Mouse (Mus musculus): Measurements from ENCODE around the gene Mpp6. TPM values are rescaled to one million over a fixed set of nuclear protein-coding genes. Genes with fewer than 3 reads are reported as not detected.

Mpp6 gene
- polyA plus RNA-seq, 1 experiment from 2014 or later, result 49.4 TPM

- ATAC-seq, result no peak
- Histone ChIP-seq H3K27me3 (no peaks in the 10 kb centered on the region), H3K9ac (replicated peaks) (no peak overlapping the region), H3K36me3 (peaks cover 18% of the 10 kb centered on the region), H3K9me3 (no peaks in the 10 kb centered on the region), H3K4me2 (replicated peaks) (no peak overlapping the region), H3K27ac (no peak overlapping the region), H3K4me3 (replicated peaks) (no peak overlapping the region), H3K4me1 (replicated peaks) (no peaks in the 10 kb centered on the region)
- 72% methylated on average over 2 of the region's 2 CpGs for WGBS
These were observed 104.8 kb downstream of the Mpp6 start for GRCm38 (mm10) chr6:50214711-50215372.

- no peak for ATAC-seq
- WGBS, result 90% methylated on average over 2 of the region's 2 CpGs
- H3K36me3 ChIP-seq, result peaks cover 20% of the 10 kb centered on the region
- no peaks in the 10 kb centered on the region for H3K4me1 ChIP-seq (replicated peaks)
- no peak overlapping the region for H3K27ac ChIP-seq
- no peak overlapping the region for H3K9ac ChIP-seq (replicated peaks)
- H3K9me3 ChIP-seq, result no peaks in the 10 kb centered on the region
- H3K4me2 ChIP-seq (replicated peaks), result no peak overlapping the region
- H3K4me3 ChIP-seq (replicated peaks), result no peak overlapping the region
- no peaks in the 10 kb centered on the region for H3K27me3 ChIP-seq
These were observed 105.3 kb downstream of the Mpp6 start for GRCm38 (mm10) chr6:50215373-50215745.

DNA sequence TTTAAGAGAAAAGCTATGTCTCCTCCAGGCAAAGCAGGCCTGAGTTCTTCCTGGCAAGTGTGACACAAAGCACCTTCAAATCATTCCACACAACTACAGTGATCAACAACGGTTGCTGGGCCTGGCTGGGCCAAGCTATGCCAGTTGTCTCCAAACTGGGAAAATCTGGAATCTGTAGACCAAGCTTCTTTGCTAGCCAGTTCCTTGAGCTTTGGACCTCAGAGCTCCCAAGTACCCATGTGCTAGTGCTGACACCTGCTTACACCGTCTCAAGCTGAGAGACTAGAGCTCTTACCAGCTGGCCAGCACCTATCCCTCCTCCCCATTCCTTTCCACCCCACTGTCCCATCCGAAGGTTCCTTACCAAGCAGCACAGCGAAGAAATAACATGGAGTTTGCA is 105.9 kb downstream of the Mpp6 start:
- H3K4me2 ChIP-seq (replicated peaks), result no peak overlapping the region
- no peaks in the 10 kb centered on the region for H3K9me3 ChIP-seq
- H3K27ac ChIP-seq, result no peak overlapping the region
- H3K36me3 ChIP-seq, result peaks cover 20% of the 10 kb centered on the region
- WGBS, result 92% methylated on average over 4 of the region's 4 CpGs
- no peak overlapping the region for H3K4me3 ChIP-seq (replicated peaks)
- no peak for ATAC-seq
- H3K9ac ChIP-seq (replicated peaks), result no peak overlapping the region
- no peaks in the 10 kb centered on the region for H3K4me1 ChIP-seq (replicated peaks)
- H3K27me3 ChIP-seq, result no peaks in the 10 kb centered on the region

DNA sequence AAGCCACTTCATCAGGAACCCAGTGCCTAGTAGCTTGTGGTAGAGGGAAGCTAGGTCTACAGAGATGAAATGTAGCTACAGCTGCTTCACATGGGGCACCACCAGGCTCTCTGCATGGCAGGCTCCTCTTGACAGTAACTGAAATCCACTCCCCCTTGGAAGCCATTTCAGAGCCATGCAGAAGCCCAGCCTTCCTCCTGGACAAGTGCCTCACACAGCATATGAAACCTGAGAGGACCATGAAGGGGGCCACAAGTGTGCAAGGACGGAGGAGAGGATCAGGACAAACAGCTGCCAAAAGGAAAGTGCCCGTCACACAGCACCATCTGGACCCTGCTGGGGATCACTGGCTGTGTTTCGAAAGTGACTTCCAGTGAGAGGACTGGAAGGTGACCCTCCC is 108.6 kb downstream of the Mpp6 start:
- Histone ChIP-seq H3K27me3 (no peaks in the 10 kb centered on the region), H3K36me3 (peaks cover 21% of the 10 kb centered on the region), H3K4me2 (replicated peaks) (no peak overlapping the region), H3K9me3 (no peaks in the 10 kb centered on the region), H3K4me3 (replicated peaks) (no peak overlapping the region), H3K9ac (replicated peaks) (no peak overlapping the region), H3K27ac (no peak overlapping the region), H3K4me1 (replicated peaks) (no peaks in the 10 kb centered on the region)
- 79% methylated on average over 3 of the region's 3 CpGs for WGBS
- ATAC-seq, result no peak

GRCm38 (mm10) chr6:50219066-50219465 is 109.0 kb downstream of the Mpp6 start:
- Histone ChIP-seq H3K27ac (no peak overlapping the region), H3K9me3 (no peaks in the 10 kb centered on the region), H3K36me3 (peaks cover 25% of the 10 kb centered on the region), H3K4me1 (replicated peaks) (no peaks in the 10 kb centered on the region), H3K9ac (replicated peaks) (no peak overlapping the region), H3K4me3 (replicated peaks) (no peak overlapping the region), H3K27me3 (no peaks in the 10 kb centered on the region), H3K4me2 (replicated peaks) (no peak overlapping the region)
- ATAC-seq, result no peak
- WGBS, result 93% methylated on average over 6 of the region's 6 CpGs

GRCm38 (mm10) chr6:50220863-50221262 is 110.8 kb downstream of the Mpp6 start:
- Histone ChIP-seq H3K4me1 (replicated peaks) (no peaks in the 10 kb centered on the region), H3K9me3 (no peaks in the 10 kb centered on the region), H3K4me3 (replicated peaks) (no peak overlapping the region), H3K27me3 (no peaks in the 10 kb centered on the region), H3K9ac (replicated peaks) (no peak overlapping the region), H3K27ac (no peak overlapping the region), H3K4me2 (replicated peaks) (no peak overlapping the region), H3K36me3 (peaks cover 32% of the 10 kb centered on the region)
- ATAC-seq, result no peak
- 55% methylated on average over 6 of the region's 6 CpGs for WGBS

GRCm38 (mm10) chr6:50222351-50222750 is 112.3 kb downstream of the Mpp6 start:
- WGBS, result 87% methylated on average over 5 of the region's 5 CpGs

GRCm38 (mm10) chr6:50222986-50223385 is 112.9 kb downstream of the Mpp6 start:
- Histone ChIP-seq H3K36me3 (peaks cover 38% of the 10 kb centered on the region), H3K4me1 (replicated peaks) (no peaks in the 10 kb centered on the region), H3K27me3 (no peaks in the 10 kb centered on the region), H3K27ac (no peak overlapping the region), H3K4me2 (replicated peaks) (no peak overlapping the region), H3K9me3 (no peaks in the 10 kb centered on the region), H3K9ac (replicated peaks) (no peak overlapping the region), H3K4me3 (replicated peaks) (no peak overlapping the region)
- no peak for ATAC-seq
- 83% methylated on average over 5 of the region's 5 CpGs for WGBS

More at GRCm38 (mm10) chr6:50222351-50222750, 112.3 kb downstream of the Mpp6 start:
- Histone ChIP-seq H3K4me1 (replicated peaks) (no peaks in the 10 kb centered on the region), H3K9me3 (no peaks in the 10 kb centered on the region), H3K36me3 (peaks cover 38% of the 10 kb centered on the region), H3K4me3 (replicated peaks) (no peak overlapping the region), H3K4me2 (replicated peaks) (no peak overlapping the region), H3K27ac (no peak overlapping the region), H3K9ac (replicated peaks) (no peak overlapping the region), H3K27me3 (no peaks in the 10 kb centered on the region)
- no peak for ATAC-seq

GRCm38 (mm10) chr6:50223606-50224005 is 113.6 kb downstream of the Mpp6 start:
- Histone ChIP-seq H3K36me3 (peaks cover 40% of the 10 kb centered on the region), H3K4me2 (replicated peaks) (no peak overlapping the region), H3K9me3 (no peaks in the 10 kb centered on the region), H3K4me3 (replicated peaks) (no peak overlapping the region), H3K27ac (no peak overlapping the region), H3K4me1 (replicated peaks) (no peaks in the 10 kb centered on the region), H3K27me3 (no peaks in the 10 kb centered on the region), H3K9ac (replicated peaks) (no peak overlapping the region)
- no peak for ATAC-seq
- 89% methylated on average over 4 of the region's 4 CpGs for WGBS

GRCm38 (mm10) chr6:50225232-50225631 is 115.2 kb downstream of the Mpp6 start:
- H3K9ac ChIP-seq (replicated peaks), result no peak overlapping the region
- peaks cover 6% of the 10 kb centered on the region for H3K4me1 ChIP-seq (replicated peaks)
- no peaks in the 10 kb centered on the region for H3K9me3 ChIP-seq
- peaks cover 31% of the 10 kb centered on the region for H3K36me3 ChIP-seq
- no peak overlapping the region for H3K4me3 ChIP-seq (replicated peaks)
- no peak overlapping the region for H3K4me2 ChIP-seq (replicated peaks)
- no peaks in the 10 kb centered on the region for H3K27me3 ChIP-seq
- WGBS, result 90% methylated on average over 5 of the region's 5 CpGs
- H3K27ac ChIP-seq, result no peak overlapping the region
- no peak for ATAC-seq

DNA sequence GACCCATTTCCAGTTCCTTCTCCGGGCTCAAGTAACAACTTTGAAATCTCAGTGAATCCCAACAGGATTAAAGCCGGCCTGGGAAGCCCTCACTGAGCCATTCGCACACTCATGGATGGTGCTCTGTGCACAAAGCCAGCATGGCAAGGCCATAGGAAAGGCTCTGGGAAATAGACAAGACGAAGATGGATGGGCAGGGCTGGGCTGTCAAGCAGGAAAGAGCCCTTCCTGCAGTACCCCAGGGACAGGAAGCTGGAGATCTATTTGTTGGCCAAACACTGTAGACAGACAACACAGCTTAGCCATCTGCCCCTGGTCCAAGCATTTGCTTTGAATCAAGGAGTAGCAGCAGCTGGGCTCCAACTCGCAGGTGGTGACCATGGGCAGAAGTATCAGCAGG is 118.1 kb downstream of the Mpp6 start:
- ATAC-seq, result no peak
- 87% methylated on average over 5 of the region's 5 CpGs for WGBS
- Histone ChIP-seq H3K9ac (replicated peaks) (no peak overlapping the region), H3K9me3 (no peaks in the 10 kb centered on the region), H3K4me3 (replicated peaks) (no peak overlapping the region), H3K27me3 (no peaks in the 10 kb centered on the region), H3K27ac (no peak overlapping the region), H3K4me2 (replicated peaks) (no peak overlapping the region), H3K4me1 (replicated peaks) (peaks cover 6% of the 10 kb centered on the region), H3K36me3 (peaks cover 31% of the 10 kb centered on the region)

DNA sequence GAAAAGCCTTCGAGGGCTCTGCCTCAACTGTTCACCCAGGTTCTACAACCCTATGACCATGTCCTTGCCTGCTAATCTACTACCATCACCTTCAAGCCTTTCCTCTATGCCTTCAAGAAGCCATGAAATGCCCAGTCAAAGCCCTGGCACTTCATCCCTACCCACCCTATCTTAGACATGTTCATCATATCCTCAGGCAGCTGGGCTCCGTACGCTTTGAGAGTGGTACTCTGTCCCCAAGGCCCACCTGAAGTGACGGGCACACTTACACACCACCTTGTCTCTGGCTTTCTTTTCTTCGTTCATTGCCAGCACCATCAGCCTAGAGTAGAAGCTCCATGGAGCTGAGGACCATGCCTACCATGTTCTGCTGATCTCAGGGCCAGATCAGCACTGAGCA is 121.2 kb downstream of the Mpp6 start:
- no peak overlapping the region for H3K4me3 ChIP-seq (replicated peaks)
- H3K27ac ChIP-seq, result no peak overlapping the region
- H3K27me3 ChIP-seq, result no peaks in the 10 kb centered on the region
- peaks cover 6% of the 10 kb centered on the region for H3K4me1 ChIP-seq (replicated peaks)
- no peaks in the 10 kb centered on the region for H3K9me3 ChIP-seq
- no peak overlapping the region for H3K9ac ChIP-seq (replicated peaks)
- H3K4me2 ChIP-seq (replicated peaks), result no peak overlapping the region
- H3K36me3 ChIP-seq, result peaks cover 17% of the 10 kb centered on the region
- WGBS, result 88% methylated on average over 5 of the region's 5 CpGs
- no peak for ATAC-seq

DNA sequence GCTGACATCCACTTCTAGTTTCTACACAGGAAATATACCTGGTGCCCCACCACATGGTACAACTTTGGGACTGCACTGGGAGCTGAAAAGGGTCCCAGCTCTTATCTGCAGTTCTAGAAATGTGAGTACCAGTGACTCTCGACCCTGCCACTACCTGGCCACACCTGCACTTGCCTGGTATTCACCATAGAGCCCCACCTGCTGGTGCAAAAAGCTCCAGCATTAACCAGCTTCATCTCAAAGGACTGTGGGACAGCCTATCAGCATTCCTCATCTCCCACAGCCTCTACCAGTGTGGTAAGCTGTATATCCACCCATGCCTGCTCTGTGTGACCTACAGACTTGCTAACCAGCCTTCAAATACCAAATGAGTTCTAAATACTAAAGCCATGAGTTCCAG is 122.9 kb downstream of the Mpp6 start:
- ATAC-seq, result no peak
- peaks cover 8% of the 10 kb centered on the region; the same call in 1 of the 2 replicates for H3K36me3 ChIP-seq
- peaks cover 6% of the 10 kb centered on the region for H3K4me1 ChIP-seq (replicated peaks)
- no peak overlapping the region for H3K27ac ChIP-seq
- H3K4me2 ChIP-seq (replicated peaks), result no peak overlapping the region
- no peak overlapping the region for H3K9ac ChIP-seq (replicated peaks)
- H3K9me3 ChIP-seq, result no peaks in the 10 kb centered on the region
- no peak overlapping the region for H3K4me3 ChIP-seq (replicated peaks)
- no peaks in the 10 kb centered on the region for H3K27me3 ChIP-seq
- WGBS, result 66% methylated on average over 1 of the region's 1 CpGs
